Mouse (Mus musculus) ovary, postnatal 36 days (tissue): ENCODE results near the gene Stxbp5.

Experiments used
- DNase-seq: peaks from one replicate; pipeline ENCODE4 v3.0.0; 2022; ENCODE audit warnings: low spot score, mixed read lengths

Gene Stxbp5

DNA sequence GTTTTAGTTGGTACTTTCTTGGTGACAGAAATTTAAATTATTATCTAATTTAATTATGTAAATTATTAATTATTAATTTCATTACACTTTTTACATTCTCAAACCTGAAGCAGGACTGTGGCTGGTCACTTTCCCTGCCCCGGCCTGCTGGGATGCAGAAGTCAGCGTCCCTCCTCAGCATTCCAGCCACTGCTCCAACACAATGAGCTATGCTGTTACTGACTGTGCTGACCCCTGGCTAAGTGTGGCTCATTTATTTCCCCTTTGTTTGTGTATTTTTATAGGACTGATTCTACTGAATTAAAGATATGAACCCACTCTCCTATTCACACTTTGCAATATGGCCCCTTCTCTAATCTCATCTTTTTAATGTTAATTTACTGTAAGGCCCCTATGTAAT, 43.0 kb downstream of the Stxbp5 start:
- DNase-seq: no peak

GRCm38 (mm10) chr10:9856792-9857191, 44.1 kb downstream of the Stxbp5 start:
- no peak for DNase-seq

DNA sequence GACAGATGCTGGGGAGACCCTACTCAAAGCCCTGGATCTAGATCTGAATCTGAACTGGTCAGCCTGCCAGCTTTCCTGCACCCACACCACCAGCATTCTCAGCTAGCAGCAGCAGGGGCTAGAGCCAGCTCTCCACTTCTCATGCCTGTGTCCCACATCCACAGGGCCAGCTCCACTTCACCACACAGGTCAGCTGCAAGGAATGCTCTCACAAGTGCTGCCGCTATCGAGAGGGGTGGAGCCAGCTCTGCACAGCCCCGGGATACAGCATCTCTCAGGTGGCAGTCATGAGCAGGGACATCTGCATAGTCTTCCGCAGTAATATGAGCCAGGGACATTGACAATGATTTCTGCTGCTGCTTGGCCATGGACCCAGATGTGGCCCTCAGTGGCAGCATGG, 54.5 kb downstream of the Stxbp5 start:
- no peak for DNase-seq

GRCm38 (mm10) chr10:9839408-9839807, 61.5 kb downstream of the Stxbp5 start:
- DNase-seq: no peak

DNA sequence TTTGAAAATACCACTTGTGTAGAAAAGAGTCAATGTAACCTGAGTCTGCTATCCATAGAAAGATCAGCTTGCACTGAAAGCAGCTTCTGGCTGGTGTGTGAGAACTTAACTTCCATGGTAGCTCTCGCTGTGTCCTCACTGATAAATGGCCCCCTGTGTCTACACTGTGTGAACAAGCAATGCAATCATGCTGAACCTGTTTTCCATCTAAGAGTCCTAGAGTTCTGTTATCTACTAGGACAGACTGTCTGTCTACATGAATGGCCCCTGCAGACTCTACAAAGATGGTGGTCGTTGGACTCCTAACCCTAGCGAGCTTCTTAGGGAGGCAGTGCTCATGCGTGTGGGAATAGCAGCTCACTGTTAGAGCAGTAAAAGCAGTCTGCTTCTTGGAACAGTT, 65.9 kb downstream of the Stxbp5 start:
- no peak for DNase-seq

DNA sequence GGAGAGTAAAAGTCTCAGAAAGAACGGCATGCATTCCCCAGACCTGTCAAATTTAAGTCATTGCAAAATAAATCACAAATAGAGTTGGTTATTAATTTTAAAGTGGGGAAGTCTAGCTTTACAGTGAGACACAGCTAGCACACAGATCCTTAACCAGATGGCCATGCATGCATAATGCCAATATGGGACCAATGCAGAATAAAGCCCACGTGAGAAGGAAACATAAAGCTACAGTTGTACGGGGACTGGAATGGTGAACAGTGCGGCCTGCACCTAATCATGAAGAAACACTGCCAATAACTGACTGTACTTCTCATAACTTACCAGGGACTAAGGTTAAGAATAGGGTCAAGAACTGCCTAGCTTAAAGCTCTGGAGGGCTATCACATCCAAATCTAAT, 67.9 kb downstream of the Stxbp5 start:
- no peak for DNase-seq

GRCm38 (mm10) chr10:9829744-9830143, 71.1 kb downstream of the Stxbp5 start:
- DNase-seq: no peak

- no peak for DNase-seq
Observed at GRCm38 (mm10) chr10:9821299-9821698, 79.6 kb downstream of the Stxbp5 start.

- no peak for DNase-seq
Observed at GRCm38 (mm10) chr10:9818574-9818973, 82.3 kb downstream of the Stxbp5 start.

DNA sequence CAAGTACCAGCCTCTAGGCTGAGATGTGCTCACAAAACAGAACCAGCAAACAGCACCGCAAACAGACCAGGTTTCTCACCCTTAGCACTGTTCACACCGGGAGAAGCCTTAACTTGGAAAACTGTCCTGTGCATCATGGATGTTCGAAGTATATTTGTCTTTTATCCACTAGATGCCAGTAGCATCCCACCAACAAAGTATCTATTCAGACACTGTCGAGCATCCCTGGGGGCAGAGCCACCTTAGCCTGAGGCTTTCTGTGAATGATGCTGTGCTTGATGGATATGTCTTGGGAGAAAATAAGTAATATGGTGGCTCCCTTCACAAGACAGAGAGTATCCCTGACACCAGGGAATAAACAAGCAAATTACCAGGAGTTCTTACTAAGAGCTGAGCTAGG, 87.0 kb downstream of the Stxbp5 start:
- DNase-seq: no peak

DNA sequence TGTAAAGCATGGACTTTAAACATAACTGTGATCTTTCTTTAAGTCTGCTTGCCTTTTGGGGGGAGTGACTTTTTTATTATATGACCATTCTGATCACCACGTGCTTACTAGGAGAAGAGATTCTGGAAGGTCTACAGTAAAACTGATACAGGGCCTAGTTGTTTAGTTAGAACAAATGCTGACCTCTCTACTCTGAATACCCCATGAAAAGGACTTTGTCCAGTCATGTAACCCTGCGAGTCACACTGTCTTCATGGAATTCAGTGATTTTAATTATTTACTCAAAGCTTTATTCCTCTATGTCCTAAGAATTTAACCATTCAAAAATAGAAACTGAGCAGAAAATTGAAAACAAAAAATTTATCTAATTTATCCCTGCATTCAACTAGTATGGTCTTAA, 93.3 kb downstream of the Stxbp5 start:
- no peak for DNase-seq

GRCm38 (mm10) chr10:9805341-9805740, 95.5 kb downstream of the Stxbp5 start:
- DNase-seq: no peak

GRCm38 (mm10) chr10:9803126-9803525, 97.8 kb downstream of the Stxbp5 start:
- DNase-seq: no peak

DNA sequence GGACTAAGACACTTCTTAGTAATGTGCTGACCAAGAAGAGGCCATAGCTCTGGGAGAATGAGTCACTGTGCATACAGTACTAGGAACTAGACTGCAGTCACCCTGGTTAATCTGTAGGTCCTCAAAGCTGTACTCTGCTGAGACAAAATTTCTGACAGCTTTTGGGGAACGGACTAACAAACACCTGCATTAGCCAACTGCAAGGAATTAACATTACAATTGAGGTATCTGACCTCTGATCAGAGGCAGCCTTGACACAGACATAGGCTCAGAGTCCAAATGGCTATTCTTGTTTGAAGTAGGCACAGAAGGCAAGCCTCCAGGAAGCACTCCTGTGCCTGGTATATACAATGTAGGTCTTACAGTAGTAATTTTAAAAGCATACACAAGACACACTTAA, 99.3 kb downstream of the Stxbp5 start:
- DNase-seq: no peak

DNA sequence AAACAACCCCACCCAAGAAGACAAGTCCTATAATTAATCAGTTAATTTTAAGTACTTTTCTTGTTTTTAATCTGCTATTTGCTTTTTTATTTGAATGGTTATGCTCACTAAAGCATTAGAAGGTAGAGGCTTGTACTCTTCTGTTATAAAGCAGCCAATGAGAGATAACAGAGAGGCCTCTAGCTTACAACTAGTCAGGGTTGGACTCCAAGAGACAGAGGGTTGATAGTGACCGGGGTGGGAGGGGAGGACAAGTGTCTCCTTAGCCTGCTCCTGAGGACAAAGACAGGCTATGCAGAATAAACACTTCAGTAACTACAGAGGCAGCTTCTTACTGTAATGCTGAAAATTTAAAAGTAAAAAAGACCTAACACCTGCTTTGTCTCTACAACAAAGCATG, 101.8 kb downstream of the Stxbp5 start:
- DNase-seq: no peak

GRCm38 (mm10) chr10:9796429-9796828, 104.5 kb downstream of the Stxbp5 start:
- no peak for DNase-seq

DNA sequence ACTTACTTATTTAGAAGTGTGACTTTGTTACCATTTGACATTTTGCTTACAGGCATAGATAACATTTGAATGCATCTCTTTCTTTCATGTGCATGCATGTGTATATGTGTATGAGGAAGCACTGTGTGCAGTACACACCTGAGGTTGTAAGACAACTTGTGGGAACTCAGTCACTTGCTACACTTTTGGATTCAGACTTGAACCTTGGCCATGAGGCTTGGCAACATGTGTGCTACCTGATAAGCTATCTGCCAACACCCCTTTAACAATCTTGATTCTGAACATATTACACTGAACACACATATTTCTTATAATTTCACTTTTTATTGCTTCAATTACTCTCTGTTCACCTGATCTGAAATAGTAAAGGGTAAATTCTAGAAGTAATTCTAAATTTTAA, 106.5 kb downstream of the Stxbp5 start:
- DNase-seq: no peak

DNA sequence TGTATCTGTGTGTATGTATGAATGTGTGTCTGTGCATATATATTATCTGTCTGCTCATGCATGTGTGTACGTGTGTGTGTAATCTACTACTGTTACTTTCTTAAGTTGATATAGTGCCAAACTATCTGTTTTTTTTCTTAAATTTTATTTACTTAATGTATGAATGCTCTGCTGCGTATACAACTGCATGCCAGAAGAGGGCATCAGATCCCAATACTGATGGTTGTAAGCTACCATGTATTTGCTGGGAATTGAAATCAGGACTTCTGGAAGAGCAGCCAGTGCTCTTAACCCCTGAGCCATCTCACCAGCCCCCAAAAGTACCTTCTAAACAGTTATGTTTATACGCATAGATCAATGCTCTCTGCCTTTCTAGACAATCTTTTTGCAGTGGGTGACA, 109.9 kb downstream of the Stxbp5 start:
- no peak for DNase-seq

GRCm38 (mm10) chr10:9786461-9786860, 114.4 kb downstream of the Stxbp5 start:
- no peak for DNase-seq

DNA sequence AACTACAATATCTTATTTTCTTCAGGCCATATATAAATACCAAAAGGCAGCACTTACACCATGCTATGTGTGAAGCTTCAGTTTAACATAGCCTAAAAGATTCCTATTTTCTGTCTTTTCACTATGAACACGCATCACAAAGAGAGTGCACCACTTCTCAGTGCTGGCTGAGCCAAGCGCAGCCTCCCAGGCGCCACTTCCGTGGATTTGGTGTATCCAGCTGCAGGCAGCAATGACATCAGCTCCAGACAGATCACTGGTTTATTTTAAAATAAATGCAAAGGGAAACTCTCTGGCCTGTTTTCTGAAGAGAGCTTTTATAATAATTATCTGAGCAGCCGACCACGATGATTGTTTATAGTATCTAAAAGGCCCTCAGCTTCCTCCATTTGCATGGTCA, 115.2 kb downstream of the Stxbp5 start:
- no peak for DNase-seq

DNA sequence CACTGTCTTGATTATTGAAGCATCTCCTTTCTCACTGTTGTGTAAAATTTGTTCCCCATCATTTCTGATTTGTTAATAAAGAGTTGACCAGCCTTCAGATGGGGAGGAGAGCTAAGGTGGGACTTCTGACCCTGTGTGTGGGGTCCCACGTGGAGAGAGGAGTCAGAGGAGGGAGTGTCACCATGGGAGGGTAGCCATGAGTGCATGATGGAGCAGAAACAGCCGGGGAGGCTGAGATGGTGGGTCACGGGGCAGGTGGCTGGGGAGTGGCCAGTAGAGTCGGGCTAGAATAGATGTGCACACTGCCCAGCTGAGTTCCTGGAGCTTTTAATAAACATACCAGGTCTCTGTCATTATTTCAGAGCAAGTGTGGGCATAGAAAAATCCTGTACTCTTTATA, 121.0 kb downstream of the Stxbp5 start:
- DNase-seq: no peak

DNA sequence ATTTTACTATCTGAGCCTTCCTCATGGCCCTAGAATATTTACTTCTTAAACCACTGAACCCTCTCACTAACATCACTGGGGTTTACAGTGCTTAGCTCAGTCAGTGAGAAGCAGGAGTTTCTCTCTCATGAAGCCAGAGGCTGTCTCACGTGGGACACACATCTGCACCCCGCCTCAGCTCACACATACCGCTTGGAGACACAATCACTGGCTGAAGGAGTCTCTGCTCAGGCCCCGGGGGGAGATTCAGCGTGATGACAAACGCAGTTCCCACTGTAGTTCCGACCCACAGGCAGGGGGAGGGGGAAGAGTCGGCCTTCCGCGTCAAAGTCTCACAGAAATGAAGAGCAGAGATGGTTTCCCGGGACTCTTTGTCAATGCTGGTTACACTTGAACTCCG, 130.6 kb downstream of the Stxbp5 start:
- DNase-seq: no peak

DNA sequence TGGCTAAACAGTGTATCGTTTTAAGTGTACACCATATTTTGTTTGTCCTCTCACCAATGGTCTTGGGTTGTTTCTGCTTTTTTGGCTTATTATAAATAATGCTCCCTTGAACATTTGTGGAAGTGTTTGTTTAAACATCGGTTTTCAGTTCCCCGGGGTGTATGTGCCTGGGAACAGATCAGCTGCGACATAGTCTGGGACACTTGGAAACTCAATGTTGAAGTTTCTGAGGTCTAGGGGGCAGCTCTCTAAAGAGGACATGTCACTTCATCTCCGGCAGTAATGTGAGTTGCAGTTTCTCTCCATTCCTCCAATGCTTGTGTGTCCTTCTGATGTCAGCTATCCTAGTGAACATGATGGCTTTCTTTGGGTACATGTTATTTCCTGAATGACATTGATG, 137.0 kb downstream of the Stxbp5 start:
- DNase-seq: no peak

DNA sequence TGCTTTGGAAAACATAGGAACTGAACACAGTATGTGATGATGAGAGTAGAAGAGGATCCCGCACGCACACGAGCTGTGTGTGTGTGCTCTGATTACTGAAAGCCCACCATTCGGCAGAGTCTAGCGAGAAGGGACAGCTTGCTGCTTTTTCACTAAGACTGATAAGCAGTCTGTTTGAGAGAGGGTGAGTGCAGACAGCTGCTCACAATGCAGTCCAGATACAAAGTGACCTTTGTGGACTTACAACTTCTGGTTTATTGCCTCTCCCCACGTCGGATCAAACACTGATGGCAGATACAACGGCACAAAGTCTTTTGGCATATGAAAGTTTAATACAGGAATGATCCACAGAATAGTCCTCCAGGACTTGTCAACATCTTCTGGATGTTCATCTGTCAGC, 140.6 kb downstream of the Stxbp5 start:
- DNase-seq: no peak

- no peak for DNase-seq
Observed at GRCm38 (mm10) chr10:9756546-9756945, 144.3 kb downstream of the Stxbp5 start.
